Mouse (Mus musculus) heart, embryonic 10.5 days (tissue): Measurements from ENCODE around the gene Dhdds. TPM values are rescaled to one million over a fixed set of nuclear protein-coding genes. Genes with fewer than 3 reads are reported as not detected.

Source experiments
- DNase-seq: peaks from one replicate; pipeline ENCODE4 v3.0.0-alpha.2; 2017; ENCODE audit warnings: low spot score
- H3K27ac ChIP-seq: fragments of 300-500 bp; sonication (generic); 2 replicates; pipeline ENCODE4 v1.5.1; 2016; ENCODE audit warnings: mild to moderate bottlenecking
- H3K27me3 ChIP-seq: fragments of 300-500 bp; sonication (generic); 2 replicates; pipeline ENCODE4 v1.6.1; 2016; ENCODE audit warnings: mild to moderate bottlenecking; ENCODE audit not compliant: poor library complexity, insufficient read depth, severe bottlenecking
- H3K36me3 ChIP-seq: fragments of 300-500 bp; sonication (generic); 2 replicates; pipeline ENCODE4 v1.6.1; 2016; ENCODE audit warnings: mild to moderate bottlenecking, moderate library complexity
- H3K4me1 ChIP-seq: fragments of 300-500 bp; sonication (generic); 2 replicates; pipeline ENCODE4 v1.6.1; 2016; ENCODE audit warnings: mild to moderate bottlenecking
- H3K4me3 ChIP-seq: fragments of 300-500 bp; sonication (generic); 2 replicates; pipeline ENCODE4 v1.5.1; 2016; ENCODE audit warnings: mild to moderate bottlenecking, moderate library complexity
- H3K9me3 ChIP-seq: fragments of 300-500 bp; sonication (generic); 2 replicates; pipeline ENCODE4 v1.6.1; 2016; ENCODE audit warnings: mild to moderate bottlenecking, moderate library complexity
- WGBS: fragments of 180-500 bp; shearing (Covaris S2); methylation state at CpG from one replicate; pipeline ENCODE4 v1.1.7; 2016; 5-methylcytosine and 5-hydroxymethylcytosine counted together
- polyA plus RNA-seq: library from polyadenylated mRNA; unstranded; fragments of >200 nt; fragmentation: Nextera tagmentation; extraction: Ambion mirVana; gene quantifications from 2 replicates; pipeline ENCODE4 v1.2.1, GENCODE M21; 2016

Gene Dhdds
- polyA plus RNA-seq = 34.1 and 39.0 TPM in 2 replicates

GRCm38 (mm10) chr4:134000466-134001438, at the start of gene Dhdds:
TSS of gene Dhdds (minus strand) at chr4:134000918.
- peak within 1 kb of the TSS; percentile 78 for H3K4me3 ChIP-seq
- 1% methylated on average over 49 of the region's 49 CpGs for WGBS
- peak; percentile 99 for DNase-seq
- H3K27me3 ChIP-seq = no peaks in the 10 kb centered on the region
- H3K36me3 ChIP-seq = peaks cover 15% of the 10 kb centered on the region
- H3K4me1 ChIP-seq = peaks cover 9% of the 10 kb centered on the region
- H3K9me3 ChIP-seq = no peaks in the 10 kb centered on the region
- peak within 1 kb of the TSS; percentile 85 for H3K27ac ChIP-seq

GRCm38 (mm10) chr4:134047648-134048047, 46.9 kb upstream of the Dhdds start:
- Histone ChIP-seq H3K27me3 (no peaks in the 10 kb centered on the region), H3K36me3 (no peaks in the 10 kb centered on the region), H3K27ac (no peak overlapping the region), H3K9me3 (no peaks in the 10 kb centered on the region), H3K4me3 (no peak overlapping the region), H3K4me1 (peaks cover 33% of the 10 kb centered on the region)
- no peak for DNase-seq
- WGBS = 22% methylated on average over 5 of the region's 5 CpGs

- Histone ChIP-seq H3K4me1 (peaks cover 17% of the 10 kb centered on the region), H3K9me3 (no peaks in the 10 kb centered on the region), H3K36me3 (no peaks in the 10 kb centered on the region), H3K27me3 (no peaks in the 10 kb centered on the region), H3K4me3 (no peak overlapping the region), H3K27ac (no peak overlapping the region)
- no peak for DNase-seq
- 44% methylated on average over 2 of the region's 2 CpGs for WGBS
Observed at GRCm38 (mm10) chr4:134043041-134043440, 42.3 kb upstream of the Dhdds start.

GRCm38 (mm10) chr4:134041317-134042123, 40.8 kb upstream of the Dhdds start:
- no peak for DNase-seq
- WGBS = 55% methylated on average over 9 of the region's 9 CpGs

GRCm38 (mm10) chr4:134035953-134036352, 35.2 kb upstream of the Dhdds start:
- Histone ChIP-seq H3K27ac (no peak overlapping the region), H3K36me3 (no peaks in the 10 kb centered on the region), H3K4me1 (0 out of 2 replicates have a peak, but pooled peaks cover 4% of the 10 kb centered on the region), H3K4me3 (no peak overlapping the region), H3K9me3 (no peaks in the 10 kb centered on the region), H3K27me3 (0 out of 2 replicates have a peak, but pooled peaks cover 3% of the 10 kb centered on the region)
- DNase-seq = peak; percentile 90
- WGBS = 5% methylated on average over 16 of the region's 16 CpGs

More at GRCm38 (mm10) chr4:134041317-134042123, 40.8 kb upstream of the Dhdds start:
- Histone ChIP-seq H3K9me3 (no peaks in the 10 kb centered on the region), H3K4me3 (no peak overlapping the region), H3K36me3 (no peaks in the 10 kb centered on the region), H3K27me3 (0 out of 2 replicates have a peak, but pooled peaks cover 3% of the 10 kb centered on the region), H3K27ac (no peak overlapping the region), H3K4me1 (peaks cover 7% of the 10 kb centered on the region)

- H3K9me3 ChIP-seq = no peaks in the 10 kb centered on the region
- H3K4me1 ChIP-seq = no peaks in the 10 kb centered on the region
- no peak overlapping the region for H3K27ac ChIP-seq
- H3K27me3 ChIP-seq = no peaks in the 10 kb centered on the region
- 68% methylated on average over 9 of the region's 9 CpGs for WGBS
- no peak for DNase-seq
- no peak overlapping the region for H3K4me3 ChIP-seq
- no peaks in the 10 kb centered on the region for H3K36me3 ChIP-seq
Observed at GRCm38 (mm10) chr4:134025802-134026201, 25.1 kb upstream of the Dhdds start.

- 4% methylated on average over 11 of the region's 11 CpGs for WGBS
- no peaks in the 10 kb centered on the region for H3K9me3 ChIP-seq
- no peaks in the 10 kb centered on the region for H3K36me3 ChIP-seq
- no peak overlapping the region for H3K4me3 ChIP-seq
- H3K4me1 ChIP-seq = peaks cover 50% of the 10 kb centered on the region
- H3K27ac ChIP-seq = no peak overlapping the region
- H3K27me3 ChIP-seq = no peaks in the 10 kb centered on the region
- peak; percentile 91 for DNase-seq
Observed at GRCm38 (mm10) chr4:134020621-134021020, 19.9 kb upstream of the Dhdds start.

GRCm38 (mm10) chr4:134019641-134020351, 19.1 kb upstream of the Dhdds start:
- Histone ChIP-seq H3K4me3 (peak overlapping the region; percentile 63), H3K27me3 (no peaks in the 10 kb centered on the region), H3K36me3 (no peaks in the 10 kb centered on the region), H3K4me1 (peaks cover 53% of the 10 kb centered on the region), H3K27ac (peak overlapping the region; percentile 81), H3K9me3 (no peaks in the 10 kb centered on the region)
- WGBS = 3% methylated on average over 16 of the region's 16 CpGs
- peak; percentile 80 for DNase-seq

GRCm38 (mm10) chr4:134019210-134019609, 18.5 kb upstream of the Dhdds start:
- H3K27me3 ChIP-seq = no peaks in the 10 kb centered on the region
- 0% methylated on average over 10 of the region's 10 CpGs for WGBS
- peak overlapping the region; percentile 81 for H3K27ac ChIP-seq
- peak overlapping the region; percentile 63 for H3K4me3 ChIP-seq
- H3K36me3 ChIP-seq = no peaks in the 10 kb centered on the region
- H3K4me1 ChIP-seq = peaks cover 53% of the 10 kb centered on the region
- DNase-seq = peak; percentile 77
- no peaks in the 10 kb centered on the region for H3K9me3 ChIP-seq

GRCm38 (mm10) chr4:134018779-134019145, 18.0 kb upstream of the Dhdds start, which contains the start of gene Lin28a:
TSS of gene Lin28a (minus strand) at chr4:134018841.
- no peak for DNase-seq
- no peaks in the 10 kb centered on the region for H3K36me3 ChIP-seq
- peak within 1 kb of the TSS; percentile 63 for H3K4me3 ChIP-seq
- under 1% methylated on average over 9 of the region's 9 CpGs for WGBS
- no peaks in the 10 kb centered on the region for H3K9me3 ChIP-seq
- H3K27ac ChIP-seq = peak within 1 kb of the TSS; percentile 82
- peaks cover 53% of the 10 kb centered on the region for H3K4me1 ChIP-seq
- H3K27me3 ChIP-seq = no peaks in the 10 kb centered on the region

- under 1% methylated on average over 46 of the region's 46 CpGs for WGBS
- no peaks in the 10 kb centered on the region for H3K36me3 ChIP-seq
- H3K4me1 ChIP-seq = peaks cover 55% of the 10 kb centered on the region
- no peaks in the 10 kb centered on the region for H3K27me3 ChIP-seq
- H3K27ac ChIP-seq = peak overlapping the region; percentile 82
- H3K4me3 ChIP-seq = peak overlapping the region; percentile 63
- DNase-seq = no peak
- no peaks in the 10 kb centered on the region for H3K9me3 ChIP-seq
Observed at GRCm38 (mm10) chr4:134018038-134018778, 17.5 kb upstream of the Dhdds start.
